Mouse (Mus musculus): ENCODE measurements at regions not wholly inside any gene's neighbourhood (a gene's known extent, or its start where the extent isn't known, plus 50 kb on each side); places are given as distances from the start of the nearest gene placed in this dataset.

DNA sequence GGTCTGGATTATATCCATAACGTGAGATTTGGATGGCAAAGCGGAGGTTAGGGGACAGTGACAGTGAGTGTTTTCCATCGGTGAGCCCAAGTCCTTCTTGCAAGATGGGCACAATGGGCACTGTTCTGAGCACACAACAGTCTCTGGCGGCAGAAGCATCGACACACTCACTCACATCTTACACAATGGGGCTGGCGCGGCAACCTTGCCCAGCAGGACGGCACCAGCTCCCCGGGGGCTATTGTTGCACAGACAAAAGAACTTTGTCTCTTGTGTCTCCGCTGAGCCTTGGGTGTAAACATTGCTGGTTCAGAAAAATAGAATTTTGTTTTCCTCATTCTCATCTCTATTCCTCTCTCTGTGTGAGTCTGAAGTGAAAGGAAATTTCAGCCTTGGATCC, 53.6 kb upstream of the Cldn18 start:
- no peaks in the 10 kb centered on the region for H3K9me3 ChIP-seq (ENCODE audit: control insufficient read depth, low read length)
- peak; percentile 14 for DNase-seq (ENCODE audit: low spot score)
- H3K36me3 ChIP-seq (ENCODE audit: control insufficient read depth, insufficient read depth, low read length), result no peaks in the 10 kb centered on the region
- H3K27ac ChIP-seq (replicated peaks; ENCODE audit: low read depth, low read length), result no peak overlapping the region
- 30% methylated on average over 10 of the region's 10 CpGs for WGBS
- H3K4me1 ChIP-seq (ENCODE audit: control insufficient read depth, insufficient read depth, low read length), result no peaks in the 10 kb centered on the region
- no peak for ATAC-seq (ENCODE audit: insufficient number of reproducible peaks, low FRiP score, low TSS enrichment, low read depth)
- no peak overlapping the region for H3K9ac ChIP-seq (ENCODE audit: low read length)
- H3K4me2 ChIP-seq (ENCODE audit: low read depth, severe bottlenecking), result no peak overlapping the region
- H3K27me3 ChIP-seq (ENCODE audit: control insufficient read depth, insufficient read depth, low read length), result no peaks in the 10 kb centered on the region
- no peak overlapping the region for H3K4me3 ChIP-seq (ENCODE audit: low read depth, low read length)
